Mouse (Mus musculus) MEL (cell line): ENCODE data around the gene Pck2. TPM values are rescaled to one million over a fixed set of nuclear protein-coding genes. Genes with fewer than 3 reads are reported as not detected.
A peak's percentile ranks its signal among the peaks of the same experiment; 100 is the strongest.

ENCODE experiments used
- DNase-seq: peaks from one replicate; pipeline ENCODE4 v3.0.0; 2011; ENCODE audit warnings: low read depth, low spot score
- H3K27ac ChIP-seq: 2 replicates; pipeline ENCODE4 v1.5.1; 2012; ENCODE audit warnings: low read depth, mild to moderate bottlenecking, control low read depth, low read length, moderate library complexity; ENCODE audit not compliant: control insufficient read depth
- H3K27me3 ChIP-seq, 2 experiments: fragments of 150-350 bp in 1 of 2; sonication (generic) in 1 of 2; 2 replicates each; pipeline ENCODE4 v1.6.1; 2012; ENCODE audit warnings: low read length in 2 of 2, mild to moderate bottlenecking in 2 of 2, improper control_type of control experiment in 1 of 2, moderate library complexity in 1 of 2; ENCODE audit not compliant: insufficient read depth in 2 of 2, control insufficient read depth in 1 of 2
- H3K36me3 ChIP-seq, 2 experiments: 2 replicates each; pipeline ENCODE4 v1.6.1; 2012 to 2014; ENCODE audit warnings: low read length in 2 of 2, improper control_type of control experiment in 1 of 2, inconsistent platforms in 1 of 2, mild to moderate bottlenecking in 1 of 2; ENCODE audit not compliant: insufficient read depth in 2 of 2, control insufficient read depth in 1 of 2
- H3K4me1 ChIP-seq, 2 experiments: fragments of 150-350 bp in 1 of 2; sonication (generic) in 1 of 2; 2 replicates each; pipeline ENCODE4 v1.6.1; 2012; ENCODE audit warnings: low read length in 2 of 2, improper control_type of control experiment in 1 of 2, mild to moderate bottlenecking in 1 of 2; ENCODE audit not compliant: insufficient read depth in 2 of 2, control insufficient read depth in 1 of 2
- H3K4me3 ChIP-seq, 2 experiments: fragments of 150-350 bp in 1 of 2; sonication (generic) in 1 of 2; 2 replicates each; pipeline ENCODE4 v1.5.1; 2012; ENCODE audit warnings: low read depth in 2 of 2, low read length in 2 of 2, mild to moderate bottlenecking in 2 of 2, moderate library complexity in 2 of 2, control low read depth in 1 of 2, improper control_type of control experiment in 1 of 2; ENCODE audit not compliant: control insufficient read depth in 1 of 2, insufficient read depth in 1 of 2
- H3K79me2 ChIP-seq: 2 replicates; pipeline ENCODE4 v1.6.1; 2012; ENCODE audit warnings: mild to moderate bottlenecking, low read length, moderate library complexity; ENCODE audit not compliant: control insufficient read depth, poor library complexity, insufficient read depth
- H3K9ac ChIP-seq: 2 replicates; pipeline ENCODE4 v1.6.1; 2012; ENCODE audit warnings: low read depth, mild to moderate bottlenecking, control low read depth, low read length, moderate library complexity; ENCODE audit not compliant: control insufficient read depth, poor library complexity, severe bottlenecking
- H3K9me3 ChIP-seq: fragments of 150-350 bp; sonication (generic); replicated peaks from 2 replicates; pipeline ENCODE4 v1.6.1; 2012; ENCODE audit warnings: mild to moderate bottlenecking, low read length, improper control_type of control experiment, moderate library complexity; ENCODE audit not compliant: insufficient read depth
- BHLHE40 ChIP-seq: IDR thresholded peaks from 2 replicates; pipeline ENCODE4 v1.6.1; 2012; ENCODE audit warnings: low read depth, mild to moderate bottlenecking, inconsistent platforms, low read length, improper control_type of control experiment, borderline replicate concordance
- CHD1 ChIP-seq: IDR thresholded peaks from 2 replicates; pipeline ENCODE4 v1.6.1; 2012; ENCODE audit warnings: low read depth, mild to moderate bottlenecking, inconsistent platforms, low read length, improper control_type of control experiment
- CHD2 ChIP-seq: IDR thresholded peaks from 2 replicates; pipeline ENCODE4 v1.6.1; 2011; ENCODE audit warnings: low read length, improper control_type of control experiment
- E2F4 ChIP-seq: IDR thresholded peaks from 2 replicates; pipeline ENCODE4 v1.6.1; 2011; ENCODE audit warnings: low read depth, low read length, improper control_type of control experiment, borderline replicate concordance
- ELF1 ChIP-seq: IDR thresholded peaks from 2 replicates; pipeline ENCODE4 v1.6.1; 2014; ENCODE audit warnings: low read depth, mild to moderate bottlenecking, inconsistent platforms, low read length, improper control_type of control experiment, moderate library complexity
- EP300 ChIP-seq, 2 experiments: IDR thresholded peaks; 2 replicates each; pipeline ENCODE4 v1.6.1; 2011; ENCODE audit warnings: improper control_type of control experiment in 2 of 2, low read length in 2 of 2, low read depth in 1 of 2, mild to moderate bottlenecking in 1 of 2
- ETS1 ChIP-seq: IDR thresholded peaks from 2 replicates; pipeline ENCODE4 v1.6.1; 2012; ENCODE audit warnings: low read depth, mild to moderate bottlenecking, inconsistent platforms, low read length, improper control_type of control experiment, moderate library complexity
- GABPA ChIP-seq: IDR thresholded peaks from 2 replicates; pipeline ENCODE4 v1.6.1; 2012; ENCODE audit warnings: low read depth, mild to moderate bottlenecking, inconsistent platforms, low read length, improper control_type of control experiment, moderate library complexity
- GATA1 ChIP-seq: IDR thresholded peaks from 2 replicates; pipeline ENCODE4 v1.6.1; 2011; ENCODE audit warnings: low read depth, low read length, improper control_type of control experiment
- HCFC1 ChIP-seq: IDR thresholded peaks from 2 replicates; pipeline ENCODE4 v1.6.1; 2012; ENCODE audit warnings: low read depth, mild to moderate bottlenecking, inconsistent platforms, low read length, improper control_type of control experiment, moderate library complexity
- JUND ChIP-seq: IDR thresholded peaks from 2 replicates; pipeline ENCODE4 v1.6.1; 2011; ENCODE audit warnings: low read depth, mild to moderate bottlenecking, improper control_type of control experiment, low read length
- MAFK ChIP-seq: IDR thresholded peaks from 2 replicates; pipeline ENCODE4 v1.6.1; 2011; ENCODE audit warnings: low read depth, mild to moderate bottlenecking, low read length, improper control_type of control experiment, borderline replicate concordance
- MAX ChIP-seq: IDR thresholded peaks from 2 replicates; pipeline ENCODE4 v1.6.1; 2011; ENCODE audit warnings: low read length, improper control_type of control experiment
- MAZ ChIP-seq: IDR thresholded peaks from 2 replicates; pipeline ENCODE4 v1.6.1; 2012; ENCODE audit warnings: low read depth, mild to moderate bottlenecking, inconsistent platforms, low read length, improper control_type of control experiment
- MEF2A ChIP-seq: IDR thresholded peaks from 2 replicates; pipeline ENCODE4 v1.6.1; 2014; ENCODE audit warnings: low read depth, mild to moderate bottlenecking, inconsistent platforms, low read length, improper control_type of control experiment; ENCODE audit not compliant: poor library complexity, insufficient replicate concordance, severe bottlenecking; ENCODE audit errors: extremely low read depth
- MXI1 ChIP-seq: IDR thresholded peaks from 2 replicates; pipeline ENCODE4 v1.6.1; 2011; ENCODE audit warnings: mild to moderate bottlenecking, low read depth, low read length, improper control_type of control experiment
- MYB ChIP-seq: IDR thresholded peaks from 2 replicates; pipeline ENCODE4 v1.6.1; 2011; ENCODE audit warnings: mild to moderate bottlenecking, low read depth, low read length, improper control_type of control experiment
- MYC ChIP-seq: IDR thresholded peaks from 2 replicates; pipeline ENCODE4 v1.6.1; 2011; ENCODE audit warnings: low read depth, mild to moderate bottlenecking, low read length, improper control_type of control experiment, moderate library complexity
- NELFE ChIP-seq: IDR thresholded peaks from 2 replicates; pipeline ENCODE4 v1.6.1; 2011; ENCODE audit warnings: low read depth, low read length, improper control_type of control experiment
- NRF1 ChIP-seq: IDR thresholded peaks from 2 replicates; pipeline ENCODE4 v1.6.1; 2014; ENCODE audit warnings: low read depth, mild to moderate bottlenecking, inconsistent platforms, low read length, improper control_type of control experiment, moderate library complexity; ENCODE audit not compliant: poor library complexity, insufficient read depth, severe bottlenecking
- POLR2A ChIP-seq, 2 experiments: IDR thresholded peaks; 2 replicates each; pipeline ENCODE4 v1.6.1; 2011 to 2012; ENCODE audit warnings: low read length in 2 of 2, mild to moderate bottlenecking in 2 of 2, control low read depth in 1 of 2, improper control_type of control experiment in 1 of 2, low read depth in 1 of 2, moderate library complexity in 1 of 2; ENCODE audit not compliant: control insufficient read depth in 1 of 2, insufficient read depth in 1 of 2, poor library complexity in 1 of 2
- RAD21 ChIP-seq: IDR thresholded peaks from 2 replicates; pipeline ENCODE4 v1.6.1; 2011; ENCODE audit warnings: mild to moderate bottlenecking, low read depth, low read length, improper control_type of control experiment
- RCOR1 ChIP-seq: IDR thresholded peaks from 2 replicates; pipeline ENCODE4 v1.6.1; 2012; ENCODE audit warnings: low read depth, mild to moderate bottlenecking, inconsistent platforms, low read length, improper control_type of control experiment
- SIN3A ChIP-seq: IDR thresholded peaks from 2 replicates; pipeline ENCODE4 v1.6.1; 2012; ENCODE audit warnings: low read length, improper control_type of control experiment, inconsistent platforms
- SMC3 ChIP-seq: IDR thresholded peaks from 2 replicates; pipeline ENCODE4 v1.6.1; 2011; ENCODE audit warnings: low read depth, low read length, improper control_type of control experiment
- TAL1 ChIP-seq: IDR thresholded peaks from 2 replicates; pipeline ENCODE4 v1.6.1; 2012; ENCODE audit warnings: mild to moderate bottlenecking, inconsistent platforms, low read length, moderate library complexity, mixed read lengths
- TCF12 ChIP-seq: IDR thresholded peaks from 2 replicates; pipeline ENCODE4 v1.6.1; 2014; ENCODE audit warnings: low read depth, mild to moderate bottlenecking, inconsistent platforms, low read length, improper control_type of control experiment, moderate library complexity
- UBTF ChIP-seq: IDR thresholded peaks from 2 replicates; pipeline ENCODE4 v1.6.1; 2012; ENCODE audit warnings: low read depth, mild to moderate bottlenecking, inconsistent platforms, low read length, improper control_type of control experiment, moderate library complexity, borderline replicate concordance; ENCODE audit not compliant: insufficient read depth
- USF1 ChIP-seq: IDR thresholded peaks from 2 replicates; pipeline ENCODE4 v1.6.1; 2014; ENCODE audit warnings: low read depth, mild to moderate bottlenecking, inconsistent platforms, low read length, improper control_type of control experiment, moderate library complexity
- USF2 ChIP-seq, 2 experiments: IDR thresholded peaks; 2 replicates each; pipeline ENCODE4 v1.6.1; 2011 to 2012; ENCODE audit warnings: improper control_type of control experiment in 2 of 2, low read length in 2 of 2, borderline replicate concordance in 1 of 2, inconsistent platforms in 1 of 2, low read depth in 1 of 2, mild to moderate bottlenecking in 1 of 2; ENCODE audit not compliant: insufficient read depth in 1 of 2
- ZC3H11A ChIP-seq: IDR thresholded peaks from 2 replicates; pipeline ENCODE4 v1.6.1; 2012; ENCODE audit warnings: low read depth, mild to moderate bottlenecking, inconsistent platforms, low read length, improper control_type of control experiment
- ZMIZ1 ChIP-seq: IDR thresholded peaks from 2 replicates; pipeline ENCODE4 v1.6.1; 2012; ENCODE audit warnings: low read depth, mild to moderate bottlenecking, inconsistent platforms, low read length, improper control_type of control experiment, moderate library complexity
- polyA plus RNA-seq, 2 experiments: library from polyadenylated mRNA; stranded (reverse) in 1 of 2; unstranded in 1 of 2; fragments of >175 nt in 1 of 2; fragments of >200 nt in 1 of 2; gene quantifications; 2 replicates each; pipeline versions ENCODE4 v1.2.1 to v1.2.4; 2012; ENCODE audit warnings: low replicate concordance in 2 of 2, low read depth in 1 of 2; ENCODE audit not compliant: insufficient read length in 2 of 2, insufficient read depth in 1 of 2, missing spikeins in 1 of 2
- total RNA-seq: library from RNA; depleted of rRNA; stranded (reverse); fragments of 300-350 nt; gene quantifications from 2 replicates; pipeline ENCODE4 v1.2.3, GENCODE M21; 2012

The Pck2 gene
- total and polyA plus RNA-seq, 3 experiments: 17.0 to 103 (median 63.7) TPM

DNA sequence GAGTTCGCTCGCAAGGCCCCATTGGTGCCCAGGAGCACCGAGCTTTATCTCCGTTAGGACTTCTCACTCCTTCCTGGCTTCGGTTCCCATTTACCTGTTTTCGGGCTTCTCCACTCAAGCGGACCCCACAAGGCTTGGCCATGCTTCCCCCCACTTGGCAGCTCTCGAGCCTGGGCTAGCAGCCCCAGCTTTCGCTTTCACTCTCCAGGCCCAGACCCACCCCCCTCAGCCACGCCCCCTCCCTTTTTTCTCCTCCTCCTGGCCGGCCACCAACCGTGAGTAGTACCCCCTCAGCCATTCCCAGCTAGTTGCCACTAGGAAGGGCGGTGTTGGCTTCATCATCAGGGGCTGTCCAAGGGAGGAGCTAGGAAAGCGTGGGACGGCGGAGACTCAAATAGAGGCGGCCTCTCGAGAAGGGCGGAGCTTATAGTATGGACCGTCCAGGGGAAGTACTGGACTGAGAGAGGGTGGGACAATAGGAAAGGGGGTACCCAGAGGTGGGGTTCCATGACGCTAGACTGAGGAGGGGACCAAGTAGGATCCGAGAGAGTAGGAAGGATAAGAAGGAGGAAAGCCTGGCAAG lies 50.8 kb downstream of the Pck2 start, which contains the start of gene Psme2 (continued):
- TF ChIP-seq NRF1 (no peak), MXI1 (peak; percentile 85), TAL1 (no peak), MYC (no peak), SIN3A (peak; percentile 85), UBTF (no peak), CHD2 (no peak), TCF12 (no peak; the same call in 1 of the 2 replicates), MAX (no peak; the same call in 1 of the 2 replicates), ELF1 (peak; percentile 15; the same call in 1 of the 2 replicates), GABPA (no peak), ZMIZ1 (no peak)

GRCm38 (mm10) chr14:55591331-55591891 lies 51.3 kb downstream of the Pck2 start, which contains the start of gene Rnf31:
Gene Rnf31, plus strand, starts transcription at chr14:55591708.
- Histone ChIP-seq H3K4me3 (peak within 1 kb of the TSS; percentile 80 to 94), H3K9me3 (no peaks in the 10 kb centered on the region), H3K27me3 (no peaks in the 10 kb centered on the region), H3K27ac (peak within 1 kb of the TSS; percentile 86), H3K4me1 (peaks cover 3 to 35% of the 10 kb centered on the region in 2 experiments), H3K36me3 (peaks cover 3 to 22% of the 10 kb centered on the region in 2 experiments; a peak in 3 of 4 replicates), H3K9ac (peak within 1 kb of the TSS; percentile 82), H3K79me2 (peaks cover 24% of the 10 kb centered on the region)
- DNase-seq: peak; percentile 98
- no peak for TF ChIP-seq RCOR1
- TF ChIP-seq RAD21: no peak
- peak; percentile 54; the same call in 1 of the 2 replicates for TF ChIP-seq SIN3A
- TF ChIP-seq MAFK: no peak
- no peak for TF ChIP-seq ZMIZ1
- TF ChIP-seq ELF1: peak; percentile 90
- peak in 1 of 2 experiments; percentile 68; a peak in 3 of 4 replicates for TF ChIP-seq POLR2A (IDR thresholded peaks at IDR 0.05; ENCODE audit: control insufficient read depth in 1 of 2, insufficient read depth in 1 of 2, low read depth in 1 of 2, low read length in 2 of 2, poor library complexity in 1 of 2)
- peak; percentile 38; the same call in 1 of the 2 replicates for TF ChIP-seq NRF1
- no peak for TF ChIP-seq JUND
- no peak for TF ChIP-seq CHD1
- TF ChIP-seq USF1: no peak
- TF ChIP-seq MYB: no peak
- TF ChIP-seq TAL1: no peak
- TF ChIP-seq EP300 (IDR thresholded peaks at IDR 0.05; ENCODE audit: low read depth in 1 of 2, low read length in 2 of 2): no peak
- TF ChIP-seq E2F4: no peak; the same call in 1 of the 2 replicates
- no peak for TF ChIP-seq SMC3
- no peak for TF ChIP-seq MEF2A
- TF ChIP-seq ETS1: peak; percentile 43
- TF ChIP-seq GABPA: no peak
- no peak; the same call in 1 of the 2 replicates for TF ChIP-seq MXI1
- 0 out of 2 replicates have a peak, but pooled peaks have one; percentile 34 for TF ChIP-seq MAZ
- no peak for TF ChIP-seq GATA1
- TF ChIP-seq ZC3H11A: no peak
- no peak for TF ChIP-seq USF2 (IDR thresholded peaks at IDR 0.05; ENCODE audit: borderline replicate concordance in 1 of 2, insufficient read depth in 1 of 2, low read depth in 1 of 2, low read length in 2 of 2)
- peak; percentile 70 for TF ChIP-seq NELFE
- no peak for TF ChIP-seq BHLHE40
- peak; percentile 81 for TF ChIP-seq HCFC1
